Mouse (Mus musculus) spleen, adult 2 months (tissue): ENCODE data around the gene Bpgm.

Source experiments
- CTCF ChIP-seq: fragments of 200-500 bp; IDR thresholded peaks from 2 replicates; pipeline ENCODE4 v1.5.1; 2011; ENCODE audit warnings: mild to moderate bottlenecking, inconsistent platforms; ENCODE audit not compliant: insufficient read depth, insufficient read length, insufficient replicate concordance; ENCODE audit errors: extremely low read depth
- POLR2A ChIP-seq: fragments of 200-500 bp; IDR thresholded peaks from 2 replicates; pipeline ENCODE4 v1.6.1; 2011; ENCODE audit warnings: low read depth, low read length, inconsistent platforms

DNA sequence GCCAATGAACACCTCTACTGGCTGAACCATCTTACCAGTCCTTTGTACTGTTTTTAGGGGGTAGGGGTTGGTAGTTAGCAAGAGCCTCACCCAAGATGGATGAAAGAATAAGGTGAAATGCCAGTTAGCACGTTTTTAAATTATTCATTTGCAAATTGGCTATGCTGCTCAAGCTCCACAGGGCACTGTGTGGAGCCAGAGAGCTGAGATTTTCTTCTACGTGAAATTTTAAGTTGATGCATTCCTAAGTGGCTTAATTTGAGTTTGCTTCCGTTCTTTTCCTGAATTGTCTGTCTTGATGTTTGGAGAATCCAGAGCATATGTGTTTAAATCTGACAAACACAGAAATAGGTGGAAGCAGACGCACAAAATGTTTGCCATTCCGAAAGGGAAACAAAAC, 38.6 kb downstream of the Bpgm start:
- TF ChIP-seq POLR2A (no peak), CTCF (no peak)
